Mouse (Mus musculus) telencephalon, adult 2 months (tissue): ENCODE results near the gene Mrpl37.

ENCODE experiments used
- DNase-seq: peaks from one replicate; pipeline ENCODE4 v3.0.0-alpha.2; 2011; ENCODE audit warnings: low read depth, low spot score

The Mrpl37 gene

DNA sequence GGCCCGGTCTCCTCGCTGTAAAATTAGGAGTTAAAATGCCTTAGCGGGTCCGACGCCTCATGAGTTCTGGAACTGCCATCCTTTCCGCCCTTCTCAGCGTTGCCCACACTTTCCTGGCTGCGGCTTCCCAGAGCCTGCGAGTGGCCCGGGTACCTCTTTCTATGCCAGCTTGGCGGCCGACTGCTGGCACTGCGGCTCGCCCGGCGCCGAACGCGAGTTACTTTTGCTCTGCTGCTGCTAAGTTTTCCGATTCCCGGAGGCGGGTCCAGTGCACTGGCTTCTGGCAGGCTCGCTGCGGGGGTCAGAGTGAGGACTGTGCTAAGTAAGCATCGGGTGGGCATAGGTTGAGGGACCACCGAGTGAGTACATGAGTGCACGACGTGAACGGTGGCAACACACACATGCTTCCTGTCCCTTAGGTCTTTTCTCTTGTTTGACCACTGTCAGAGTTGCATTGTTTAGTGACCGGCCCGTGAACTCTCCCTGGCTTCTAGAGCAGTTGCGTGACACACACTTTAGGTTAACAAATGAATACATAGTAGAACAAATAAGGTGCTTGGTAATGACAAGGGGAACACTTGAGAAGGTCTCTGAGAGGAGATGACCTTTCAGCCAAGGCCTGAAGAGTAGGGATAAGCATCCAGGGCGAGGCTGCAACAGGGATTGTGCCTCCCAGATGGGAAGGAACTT lies 628 bp upstream of the Mrpl37 start:
- DNase-seq, result no peak

DNA sequence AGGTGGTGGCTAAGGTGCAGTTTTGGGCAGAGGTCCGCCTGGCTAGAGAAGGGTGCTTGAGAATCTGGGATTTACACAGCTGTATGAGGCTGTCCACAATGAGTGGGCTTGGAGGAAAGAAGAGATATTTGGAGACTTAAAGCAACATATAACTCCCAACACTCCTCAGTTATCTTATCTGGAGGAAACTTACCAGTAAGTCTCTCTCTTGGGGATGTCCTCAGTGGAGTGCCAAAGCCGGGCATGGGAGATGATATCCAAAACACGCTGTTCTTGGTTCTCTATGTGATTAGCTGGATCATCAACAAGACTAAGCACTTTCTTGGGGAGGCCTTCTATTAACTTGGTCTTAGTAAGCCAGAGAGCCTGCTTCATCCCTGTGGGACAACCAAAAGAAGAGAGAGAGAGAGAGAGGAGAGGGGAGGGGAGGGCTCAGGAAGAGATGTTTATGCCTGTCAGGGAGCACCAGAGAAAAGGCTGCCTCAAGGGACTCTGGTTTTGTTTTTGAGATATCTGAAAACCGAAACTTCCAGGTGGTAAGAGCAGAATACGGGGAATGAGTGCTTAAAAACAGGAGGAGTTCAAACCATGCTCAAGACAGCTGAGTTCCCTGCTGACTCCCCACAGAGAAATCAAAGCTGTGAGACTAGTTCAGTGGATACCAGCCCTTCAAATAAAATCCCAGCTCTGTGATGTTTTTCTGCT lies 2.1 kb downstream of the Mrpl37 start:
- DNase-seq, result no peak

DNA sequence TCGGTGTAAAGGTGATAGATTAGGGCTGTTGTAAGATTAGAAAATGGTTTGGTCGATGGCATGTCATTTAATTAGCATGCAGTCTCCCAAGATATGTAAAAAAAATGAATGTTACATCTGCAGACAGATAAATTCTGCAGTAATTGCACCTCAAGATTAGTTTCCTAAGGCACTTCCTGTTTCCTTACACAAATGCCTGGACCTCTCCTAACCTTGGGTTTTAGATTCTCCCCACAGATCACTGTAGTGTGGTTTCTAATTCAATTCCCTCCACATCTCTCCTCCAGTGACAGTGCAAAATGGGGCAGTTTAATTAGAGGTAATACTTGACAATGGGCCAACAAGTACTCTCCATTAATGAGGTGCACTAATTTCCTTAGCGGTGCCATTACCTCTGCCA lies 3.5 kb downstream of the Mrpl37 start:
- DNase-seq, result no peak

DNA sequence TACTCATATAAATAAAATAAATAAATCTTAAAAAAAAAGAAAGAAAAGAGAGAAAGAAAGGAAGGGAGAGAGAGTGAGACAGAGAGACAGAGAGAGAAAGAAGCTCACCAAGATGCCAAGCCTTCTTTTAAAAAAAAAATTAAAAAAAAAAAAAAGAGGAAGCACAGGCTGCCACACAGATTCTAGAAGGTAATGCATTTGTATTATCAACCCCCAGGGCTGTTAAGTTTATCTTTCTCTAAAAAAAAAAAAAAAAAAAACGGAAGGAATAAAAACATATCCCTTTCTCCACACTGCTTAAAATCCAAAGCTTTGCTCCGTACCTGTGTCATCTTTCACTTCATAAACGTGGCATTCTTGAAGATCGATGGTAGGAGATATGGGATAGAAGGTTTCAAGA lies 5.1 kb downstream of the Mrpl37 start:
- DNase-seq, result no peak

DNA sequence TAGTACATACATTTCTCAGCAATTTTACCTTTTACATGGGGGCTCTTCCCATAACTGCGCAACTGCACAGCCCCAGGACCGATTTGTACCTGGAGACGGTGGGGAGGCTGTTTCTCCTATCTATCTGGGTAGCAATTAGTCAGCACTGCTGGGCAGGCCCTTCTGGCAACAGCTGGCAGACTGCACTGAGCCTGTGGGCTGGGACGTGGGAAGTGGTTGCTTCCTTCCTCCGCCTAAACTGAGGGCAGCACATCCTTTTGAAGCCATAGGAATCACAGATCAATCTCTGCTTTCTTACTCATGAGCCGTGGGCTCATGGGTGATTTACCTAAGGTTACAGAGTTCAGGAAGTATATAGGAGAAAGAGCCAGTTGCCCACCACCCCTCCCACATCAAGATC lies 7.9 kb downstream of the Mrpl37 start:
- DNase-seq, result no peak

DNA sequence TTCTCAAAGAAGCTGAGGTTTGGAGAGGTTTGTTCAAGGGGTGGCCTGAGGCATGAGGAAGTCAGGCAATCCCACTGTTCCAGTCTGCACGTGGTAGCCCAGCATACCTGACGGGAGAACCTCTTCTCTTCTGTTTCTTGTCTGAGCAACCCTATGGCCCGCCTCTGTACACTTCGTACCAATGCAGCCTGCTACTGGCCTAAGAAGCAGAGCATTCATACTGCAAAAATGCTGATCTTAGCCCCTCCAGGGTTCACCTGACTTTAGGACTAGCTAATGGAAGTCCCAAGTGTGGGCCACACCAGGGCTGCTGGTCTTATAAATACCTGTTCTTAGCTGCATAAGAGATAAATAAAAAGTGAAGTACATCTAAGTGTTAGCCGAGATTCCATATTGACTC lies 8.3 kb downstream of the Mrpl37 start:
- no peak for DNase-seq

DNA sequence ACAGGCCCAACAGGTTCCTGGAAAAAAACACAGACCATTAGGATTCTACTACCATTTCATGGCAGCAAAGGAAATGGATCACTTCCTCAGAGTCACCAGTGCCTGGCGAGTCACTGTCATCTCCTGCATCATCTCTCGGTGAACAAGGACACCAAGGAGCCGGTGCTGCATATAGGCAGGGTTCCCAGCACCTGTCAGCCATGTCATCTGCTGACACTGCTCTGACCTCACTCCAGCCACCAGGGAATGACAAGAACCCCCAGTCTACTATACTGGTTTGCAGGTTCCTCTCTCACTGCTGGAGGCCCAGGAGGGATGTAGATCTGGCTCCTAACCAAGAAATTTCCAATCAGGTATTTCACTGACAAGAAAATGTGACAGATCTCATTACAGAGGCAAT lies 10.6 kb downstream of the Mrpl37 start:
- DNase-seq, result no peak

DNA sequence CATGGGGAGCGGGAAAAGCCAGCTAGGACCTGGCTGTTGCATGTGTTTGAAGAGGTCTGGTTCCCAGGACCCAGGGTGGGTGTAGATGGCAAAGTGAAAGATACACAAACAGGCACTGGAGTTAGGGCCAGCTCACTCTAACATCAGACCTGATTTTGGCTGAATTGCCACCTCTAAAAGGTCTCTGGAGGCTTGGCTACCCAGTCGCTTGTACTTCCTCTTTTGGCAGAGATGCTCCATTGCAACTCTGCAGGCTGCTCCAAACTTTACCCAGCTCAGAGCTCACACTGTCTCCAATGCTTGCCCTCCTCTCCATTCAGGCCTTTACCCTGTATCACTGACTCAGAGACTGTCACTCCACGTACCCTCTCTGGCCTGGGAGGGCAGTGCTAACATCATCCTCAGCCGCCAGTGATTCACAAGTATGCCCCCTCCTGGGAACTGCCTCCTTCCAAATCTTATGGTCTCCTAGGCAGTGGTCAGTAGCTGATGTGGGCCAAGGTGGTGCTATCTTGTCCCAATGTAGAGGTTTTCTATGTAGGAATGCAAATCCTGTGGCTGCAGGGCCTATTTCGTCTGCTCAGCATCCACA lies 13.6 kb downstream of the Mrpl37 start:
- no peak for DNase-seq

DNA sequence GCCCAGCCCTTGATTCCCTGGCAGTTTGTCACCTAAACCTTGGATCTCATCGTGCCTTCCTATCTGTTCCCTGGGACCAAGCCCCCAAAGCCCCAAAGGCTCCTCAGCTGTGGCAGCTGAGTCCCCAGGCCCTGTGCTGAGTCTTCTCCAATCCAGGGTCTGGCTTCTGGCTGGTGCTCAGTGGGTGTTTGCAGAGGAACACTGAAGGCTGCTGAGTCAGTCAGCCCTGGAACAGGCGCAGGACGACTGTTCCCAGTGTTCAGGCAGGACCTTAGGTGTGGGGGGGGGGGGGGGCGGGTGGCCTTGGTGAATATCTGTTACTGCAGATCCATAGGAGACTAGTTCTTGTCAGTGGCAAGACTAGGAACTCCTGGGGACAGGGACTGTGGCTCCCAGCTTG lies 14.8 kb downstream of the Mrpl37 start:
- no peak for DNase-seq

DNA sequence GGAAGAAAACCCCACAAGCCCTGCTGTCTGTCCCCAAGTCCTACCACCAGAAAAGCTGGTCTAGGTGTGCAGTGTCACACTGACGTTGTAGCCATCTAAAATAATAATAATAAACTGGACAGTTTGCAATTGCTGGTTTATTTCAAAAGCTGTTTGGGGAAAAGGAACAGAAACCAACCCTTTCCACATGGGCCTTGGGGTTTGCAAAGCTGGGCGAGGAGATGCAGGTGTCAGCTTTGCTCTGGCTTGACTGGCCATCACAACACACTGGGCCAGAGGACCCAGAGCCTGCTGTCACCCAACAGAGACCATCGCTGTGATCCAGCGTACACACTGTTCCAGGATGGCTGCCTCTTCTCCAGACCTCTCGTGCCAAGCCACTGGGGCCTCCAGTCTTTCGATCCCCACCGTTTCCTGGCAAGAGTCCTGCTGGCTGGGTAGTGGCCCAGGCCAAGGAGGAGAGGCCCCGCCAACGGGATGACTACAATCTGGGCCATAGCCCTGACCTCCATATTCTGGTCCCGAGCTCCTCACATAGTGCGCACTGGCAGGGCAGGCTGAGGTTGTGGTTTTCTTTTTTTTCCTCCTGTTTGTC lies 18.0 kb downstream of the Mrpl37 start:
- no peak for DNase-seq

DNA sequence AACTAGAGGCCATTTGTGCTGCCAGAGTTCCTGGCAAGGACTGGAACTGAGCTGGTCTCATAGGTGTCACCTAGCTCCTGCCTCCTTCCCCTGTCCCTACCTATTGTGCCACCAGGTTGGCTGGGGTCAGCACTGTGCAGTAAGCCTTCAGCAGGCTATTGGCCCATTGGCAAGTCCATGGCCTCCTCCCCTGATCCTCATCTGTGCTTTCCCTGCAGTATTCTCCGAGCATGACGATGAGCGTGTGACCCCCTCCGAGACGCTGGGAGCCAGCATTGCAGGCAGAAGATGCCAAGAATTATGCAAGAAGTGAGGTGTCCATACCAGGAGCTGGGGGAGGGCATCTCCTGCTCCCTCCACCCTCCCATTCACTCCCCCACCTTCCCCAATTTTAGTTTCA lies 18.9 kb downstream of the Mrpl37 start:
- no peak for DNase-seq

DNA sequence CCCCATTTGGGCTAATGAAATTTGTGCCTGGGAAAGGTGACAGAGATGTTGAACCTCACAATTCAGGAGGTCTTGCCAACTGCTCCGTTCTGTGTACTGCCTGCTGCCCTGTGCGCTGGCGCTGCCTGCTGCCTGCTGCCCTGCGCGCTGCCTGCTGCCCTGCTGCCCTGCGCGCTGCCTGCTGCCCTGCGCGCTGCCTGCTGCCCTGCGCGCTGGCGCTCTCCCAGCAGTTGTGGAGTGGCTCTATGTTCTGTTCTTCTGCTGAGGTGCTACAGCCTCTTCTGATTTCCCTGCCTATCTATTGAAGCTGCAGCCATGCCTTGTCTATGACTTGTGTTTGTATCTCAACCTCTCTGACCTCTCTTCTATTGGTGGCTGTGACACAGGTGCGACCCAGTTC lies 21.5 kb downstream of the Mrpl37 start:
- DNase-seq, result no peak

DNA sequence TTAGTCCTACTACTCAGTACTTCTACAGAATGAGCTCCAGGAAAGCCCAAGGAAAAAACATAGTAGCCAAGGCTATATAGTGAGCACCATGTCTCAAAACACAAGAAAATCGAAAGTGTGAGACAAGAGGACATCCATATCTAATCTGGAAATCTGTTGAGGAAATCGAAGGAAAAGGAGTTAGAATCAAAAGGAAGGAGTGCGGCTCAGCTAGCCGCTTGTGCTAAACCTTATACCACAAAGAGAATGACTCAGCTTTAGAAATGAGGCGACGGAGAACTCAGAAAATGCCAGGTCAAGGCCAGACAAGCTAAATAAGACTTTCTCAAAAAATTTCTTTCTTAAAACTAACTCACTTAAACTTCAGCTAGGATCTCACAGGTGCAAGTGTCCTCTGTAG lies 24.4 kb downstream of the Mrpl37 start:
- no peak for DNase-seq

DNA sequence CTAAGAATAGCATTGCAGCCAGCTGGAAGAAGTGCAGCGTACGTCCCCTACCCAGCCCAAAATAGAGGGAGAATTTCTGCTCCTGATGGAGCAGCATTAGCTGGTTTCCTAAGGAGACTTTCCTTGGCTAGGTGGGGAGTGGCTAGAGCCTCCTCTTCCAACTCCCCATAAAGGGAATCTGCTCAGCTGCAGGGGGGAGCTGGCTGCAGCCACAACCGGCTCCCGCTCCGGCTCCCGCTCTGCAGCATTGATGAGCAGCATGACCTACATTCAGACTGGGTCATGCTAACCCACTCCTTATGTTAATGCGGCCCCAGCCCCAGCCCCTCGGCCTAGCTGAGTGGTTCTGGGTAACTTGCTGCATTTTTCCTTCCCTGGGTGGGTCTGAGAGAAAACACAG lies 27.4 kb downstream of the Mrpl37 start:
- DNase-seq, result peak; percentile 38

DNA sequence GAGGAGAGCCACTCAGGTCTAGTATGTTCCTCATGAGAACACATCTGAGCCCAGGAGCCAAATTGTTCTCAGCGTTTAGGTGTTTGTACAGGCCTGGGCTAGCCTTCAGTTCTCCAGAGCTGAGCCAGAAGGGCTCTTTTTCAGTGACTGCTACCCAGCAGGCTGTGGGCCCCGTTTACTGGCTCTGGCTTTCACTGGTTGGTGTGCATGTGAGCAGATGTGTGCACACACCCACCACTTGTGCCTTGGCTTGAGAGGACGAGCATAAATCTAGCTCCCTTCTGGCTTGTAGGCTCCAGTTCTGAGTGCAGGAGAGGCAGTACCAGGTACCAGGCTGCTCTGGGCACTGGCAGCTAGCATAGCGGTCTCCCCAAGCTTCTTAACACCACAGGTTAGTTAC lies 28.4 kb downstream of the Mrpl37 start:
- DNase-seq, result no peak

DNA sequence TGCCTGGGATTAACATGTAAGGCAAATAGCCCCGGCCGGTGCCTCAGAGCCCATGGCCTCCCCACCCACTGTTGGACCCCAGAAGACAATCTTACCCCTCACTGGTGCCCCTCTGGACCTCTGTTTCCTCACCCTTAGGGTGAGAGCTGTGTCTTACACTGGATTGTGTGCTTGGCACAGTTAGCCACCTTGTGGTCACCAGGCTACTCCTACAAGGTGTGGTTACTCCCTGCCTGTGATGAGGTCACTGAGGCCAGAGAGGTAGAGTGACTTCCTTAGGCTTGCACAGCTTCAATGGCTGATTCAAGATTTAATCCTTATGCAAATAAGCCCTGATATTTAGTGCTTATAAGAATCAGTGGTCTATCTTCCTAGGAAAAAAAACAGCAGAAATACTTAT lies 29.7 kb downstream of the Mrpl37 start:
- DNase-seq, result no peak

DNA sequence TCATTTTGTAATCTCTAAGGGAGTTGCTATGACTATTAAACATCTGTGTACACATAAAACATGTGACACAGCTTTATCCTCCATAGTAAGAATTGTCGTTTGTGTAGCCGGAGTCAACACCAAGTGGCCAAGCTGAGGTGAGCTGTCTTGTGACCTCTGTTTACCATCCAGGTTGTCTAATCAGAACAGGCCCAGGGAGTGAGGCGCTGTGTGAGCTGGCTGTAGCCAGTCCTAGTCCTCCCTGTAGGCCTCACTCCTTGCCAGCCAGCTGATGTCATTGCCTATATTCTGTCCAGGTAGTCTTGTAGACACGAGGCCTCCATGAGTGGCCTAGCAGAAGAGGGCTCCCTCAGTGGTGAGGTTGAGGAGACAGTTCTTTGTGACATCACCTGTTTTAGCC lies 31.0 kb downstream of the Mrpl37 start:
- DNase-seq, result no peak

DNA sequence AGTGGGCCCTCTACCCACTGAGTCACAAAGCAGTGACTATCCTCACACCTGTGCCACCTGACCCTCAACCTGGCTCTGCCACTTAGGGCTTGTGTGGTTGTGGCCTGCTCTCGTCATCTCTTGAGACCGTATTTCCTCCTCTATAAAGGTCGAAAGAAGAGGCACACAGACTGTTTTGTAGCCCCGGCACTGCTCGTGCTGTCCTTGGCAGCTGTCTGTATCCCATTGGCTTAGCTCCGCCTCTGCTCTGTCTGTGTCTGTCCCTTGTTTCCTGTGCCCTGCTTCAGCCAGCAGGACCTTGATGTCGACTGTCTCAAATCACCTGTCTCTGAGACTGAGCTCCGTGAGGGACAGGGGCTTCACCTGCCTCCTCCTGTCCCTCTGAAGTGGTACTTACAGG lies 40.2 kb downstream of the Mrpl37 start:
- no peak for DNase-seq

DNA sequence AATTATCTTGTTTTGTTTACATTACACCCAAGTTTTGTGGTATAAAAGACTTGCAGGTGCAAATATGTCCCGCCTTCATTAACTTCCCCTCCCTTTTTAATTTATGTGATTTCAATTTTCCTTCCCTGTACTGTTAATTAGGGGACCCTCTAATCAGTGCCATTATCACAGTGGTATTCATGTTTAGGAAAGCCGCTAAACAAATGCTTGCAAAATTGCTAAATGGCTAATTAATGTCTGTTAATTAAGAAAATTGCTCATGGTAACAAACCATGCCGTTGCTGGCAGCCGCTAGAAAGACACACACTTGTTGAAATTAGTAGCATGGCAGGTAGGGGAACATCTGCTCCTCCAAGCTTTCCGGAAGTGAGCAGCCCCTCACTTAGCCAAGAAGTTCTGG lies 41.3 kb downstream of the Mrpl37 start:
- no peak for DNase-seq

DNA sequence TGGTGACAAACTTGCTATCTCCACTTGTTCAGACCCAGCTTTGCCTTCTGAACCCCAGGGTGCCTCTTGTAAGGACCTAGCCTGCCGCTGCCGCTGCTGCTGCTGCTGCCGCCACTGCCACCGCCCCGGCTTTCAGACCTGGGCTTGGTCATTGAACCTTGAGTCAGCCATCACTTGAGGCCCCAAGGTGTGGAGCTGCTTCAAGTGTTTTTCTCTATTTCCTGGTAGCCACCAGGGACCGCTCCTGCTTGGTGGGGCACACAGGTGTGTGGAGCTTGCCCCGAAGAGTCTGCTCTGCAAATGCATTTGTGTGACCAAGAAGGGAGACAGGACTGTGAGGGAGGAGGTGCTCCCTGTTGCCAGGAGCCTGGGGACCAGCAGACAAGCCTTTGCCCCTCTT lies 41.8 kb downstream of the Mrpl37 start:
- DNase-seq, result no peak

DNA sequence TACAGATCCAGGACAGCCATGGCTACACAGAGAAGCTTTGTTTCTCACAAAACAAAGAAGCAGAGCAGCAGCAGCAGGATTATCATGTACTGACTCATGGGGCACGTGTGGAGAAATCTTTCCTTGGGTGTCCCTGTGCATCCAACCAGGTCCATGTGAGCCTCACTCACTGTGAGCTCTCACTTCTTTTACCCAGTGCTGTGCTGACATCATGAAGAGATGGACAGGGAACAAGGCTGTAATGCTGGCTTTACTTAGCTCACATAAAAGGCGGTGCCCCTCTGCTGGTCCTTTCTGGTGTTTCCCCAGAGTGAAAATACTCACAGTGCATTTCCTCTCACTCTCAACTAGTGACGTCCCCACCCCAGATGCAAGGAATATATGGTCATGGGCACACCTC lies 45.2 kb downstream of the Mrpl37 start:
- no peak for DNase-seq

DNA sequence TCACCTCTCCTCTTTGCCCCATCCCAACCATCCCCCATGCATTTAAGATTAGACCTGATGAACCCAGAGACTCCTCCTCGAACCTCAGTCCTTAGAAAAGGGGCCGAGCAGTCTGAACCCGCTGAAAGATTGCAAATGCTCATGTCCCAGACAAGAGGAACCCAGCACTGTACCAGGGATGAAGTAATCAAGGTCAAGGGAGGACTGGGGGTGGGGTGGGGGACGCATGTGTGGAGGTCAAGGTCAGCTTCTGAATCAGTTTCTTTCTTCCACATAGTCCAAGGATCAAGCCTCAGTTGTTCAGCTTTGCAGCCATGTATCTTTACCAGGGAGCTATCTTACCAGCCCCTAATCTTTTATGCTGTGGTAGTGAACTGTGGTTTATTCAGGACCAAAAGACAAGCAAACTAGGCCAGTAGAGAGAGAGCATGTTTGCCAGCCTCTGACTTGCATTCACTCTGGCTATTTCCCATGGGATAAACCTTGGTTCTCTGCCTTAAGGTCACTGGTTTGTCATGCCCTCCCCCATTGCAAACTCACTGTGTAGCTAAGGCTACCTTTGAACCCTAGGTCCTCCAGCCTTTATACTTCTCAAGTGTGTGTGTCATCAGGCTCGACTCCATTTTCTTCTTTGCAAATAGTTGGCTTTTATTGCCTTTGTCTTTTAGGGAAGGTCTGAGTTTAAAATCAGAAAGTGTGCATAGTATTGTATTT lies 46.2 kb downstream of the Mrpl37 start:
- no peak for DNase-seq
